Mouse (Mus musculus) bone marrow, adult 2 months (tissue): ENCODE results near the gene Lrrc43.

Source experiments
- CTCF ChIP-seq: fragments of 200-500 bp; IDR thresholded peaks from 2 replicates; pipeline ENCODE4 v1.5.1; 2011; ENCODE audit warnings: low read length, control low read depth; ENCODE audit not compliant: control insufficient read depth, insufficient read depth
- POLR2A ChIP-seq: fragments of 200-500 bp; IDR thresholded peaks from 2 replicates; pipeline ENCODE4 v1.6.1; 2011; ENCODE audit warnings: low read depth, mild to moderate bottlenecking, control low read depth, low read length, borderline replicate concordance; ENCODE audit not compliant: control insufficient read depth

GRCm38 (mm10) chr5:123522166-123522565 is 33.1 kb downstream of the Lrrc43 start:
- TF ChIP-seq CTCF (no peak), POLR2A (no peak)
